Mouse (Mus musculus) forebrain, embryonic 13.5 days (tissue): ENCODE data around the gene Cog7. TPM values are rescaled to one million over a fixed set of nuclear protein-coding genes. Genes with fewer than 3 reads are reported as not detected.

Source experiments
- polyA plus RNA-seq: library from polyadenylated mRNA; unstranded; fragments of >200 nt; fragmentation: Nextera tagmentation; extraction: Ambion mirVana; gene quantifications from 2 replicates; pipeline ENCODE4 v1.2.1, GENCODE M21; 2015

Cog7 gene
- polyA plus RNA-seq, 1 experiment from 2014 or later = 18.2 TPM

Other genes with a start within 250 kb of the Cog7 start
- not detected in 2 replicates for gene Scnn1g, start 247.2 kb downstream of the Cog7 start, polyA plus RNA-seq
- gene Scnn1b, start 116.7 kb downstream of the Cog7 start, polyA plus RNA-seq = 0.09 TPM in 1 of 2 replicates, not detected in the other
- 54.8 and 61.2 TPM in 2 replicates for gene Gga2, start 39.5 kb upstream of the Cog7 start, polyA plus RNA-seq
- 54.6 and 58.2 TPM in 2 replicates for gene Ubfd1, start 85.5 kb upstream of the Cog7 start, polyA plus RNA-seq
- 10.9 and 12.2 TPM in 2 replicates for gene Ears2, start 85.6 kb upstream of the Cog7 start, polyA plus RNA-seq
- gene Ndufab1, start 120.2 kb upstream of the Cog7 start, polyA plus RNA-seq = 653 and 663 TPM in 2 replicates
- 15.1 and 15.7 TPM in 2 replicates for gene Palb2, start 151.3 kb upstream of the Cog7 start, polyA plus RNA-seq
- gene Dctn5, start 151.3 kb upstream of the Cog7 start, polyA plus RNA-seq = 140 and 148 TPM in 2 replicates
- 118 and 124 TPM in 2 replicates for gene Plk1, start 177.7 kb upstream of the Cog7 start, polyA plus RNA-seq
- 0.40 and 0.57 TPM in 2 replicates for gene Ern2, start 204.5 kb upstream of the Cog7 start, polyA plus RNA-seq
- gene Chp2, start 237.8 kb upstream of the Cog7 start, polyA plus RNA-seq = 0.22 and 0.67 TPM in 2 replicates